Mouse (Mus musculus) limb, embryonic 14.5 days (tissue): ENCODE data around the gene Clmn. TPM values are rescaled to one million over a fixed set of nuclear protein-coding genes. Genes with fewer than 3 reads are reported as not detected.

Experiments used
- ATAC-seq: fragments of 200-750 bp; cut with Nextera tagmentation; 2 replicates; pipeline ENCODE4 v1.8.0; 2017; ENCODE audit warnings: low read depth, moderate number of reproducible peaks, moderate TSS enrichment; ENCODE audit not compliant: low FRiP score
- DNase-seq: peaks from one replicate; pipeline ENCODE4 v3.0.0-alpha.2; 2015; ENCODE audit warnings: low spot score
- H3K27ac ChIP-seq: fragments of 300-500 bp; sonication (generic); replicated peaks from 2 replicates; pipeline ENCODE4 v1.5.1; 2014; ENCODE audit warnings: low read depth, mild to moderate bottlenecking, low read length, moderate library complexity, mixed read lengths
- H3K27me3 ChIP-seq: fragments of 300-500 bp; sonication (generic); 2 replicates; pipeline ENCODE4 v1.6.1; 2014; ENCODE audit warnings: low read length, mixed read lengths; ENCODE audit not compliant: control insufficient read depth, insufficient read depth
- H3K36me3 ChIP-seq: fragments of 300-500 bp; sonication (generic); 2 replicates; pipeline ENCODE4 v1.6.1; 2014; ENCODE audit warnings: mild to moderate bottlenecking, low read length, moderate library complexity, mixed read lengths; ENCODE audit not compliant: control insufficient read depth, insufficient read depth
- H3K4me1 ChIP-seq: fragments of 300-500 bp; sonication (generic); 2 replicates; pipeline ENCODE4 v1.6.1; 2014; ENCODE audit warnings: antibody characterized with exemption, low read length, mixed read lengths; ENCODE audit not compliant: control insufficient read depth, insufficient read depth
- H3K4me2 ChIP-seq: fragments of 300-500 bp; sonication (generic); replicated peaks from 2 replicates; pipeline ENCODE4 v1.6.1; 2014; ENCODE audit warnings: low read depth, mild to moderate bottlenecking, low read length, moderate library complexity; ENCODE audit not compliant: severe bottlenecking
- H3K4me3 ChIP-seq: fragments of 300-500 bp; sonication (generic); replicated peaks from 2 replicates; pipeline ENCODE4 v1.5.1; 2014; ENCODE audit warnings: low read length
- H3K9ac ChIP-seq: fragments of 300-500 bp; sonication (generic); 2 replicates; pipeline ENCODE4 v1.6.1; 2014; ENCODE audit warnings: mild to moderate bottlenecking, low read depth, low read length, moderate library complexity; ENCODE audit not compliant: severe bottlenecking
- H3K9me3 ChIP-seq: fragments of 300-500 bp; sonication (generic); 2 replicates; pipeline ENCODE4 v1.6.1; 2016; ENCODE audit warnings: low read length; ENCODE audit not compliant: control insufficient read depth
- POLR2A ChIP-seq: fragments of 200-500 bp; IDR thresholded peaks from 2 replicates; pipeline ENCODE4 v1.8.0; 2012; ENCODE audit warnings: inconsistent platforms, mild to moderate bottlenecking, moderate library complexity, borderline replicate concordance; ENCODE audit not compliant: insufficient read depth, insufficient read length; ENCODE audit errors: extremely low read depth
- WGBS: fragments of 180-500 bp; shearing (Covaris S2); extraction: QIAGEN DNeasy Blood & Tissue Kit; methylation state at CpG from one replicate; pipeline ENCODE4 v1.1.7; 2014; 5-methylcytosine and 5-hydroxymethylcytosine counted together
- polyA plus RNA-seq, 2 experiments: library from polyadenylated mRNA; depleted of rRNA in 1 of 2; stranded (reverse) in 1 of 2; unstranded in 1 of 2; fragments of >200 nt; fragmentation: Nextera tagmentation in 1 of 2; extraction: Ambion mirVana in 1 of 2; gene quantifications; 2 replicates each; pipeline versions ENCODE4 v1.2.1 to v1.2.3; 2012 to 2014

Clmn gene
- polyA plus RNA-seq, 2 experiments = 2.9 to 8.1 TPM

- Histone ChIP-seq H3K36me3 (no peaks in the 10 kb centered on the region), H3K9ac (no peak overlapping the region), H3K27me3 (no peaks in the 10 kb centered on the region), H3K4me1 (peaks cover 7% of the 10 kb centered on the region; the same call in 1 of the 2 replicates), H3K9me3 (no peaks in the 10 kb centered on the region), H3K27ac (no peak overlapping the region), H3K4me2 (no peak overlapping the region), H3K4me3 (no peak overlapping the region)
- 64% methylated on average over 4 of the region's 4 CpGs for whole genome bisulfite sequencing
- no peak for DNase-seq
- ATAC-seq = no peak
- TF ChIP-seq POLR2A = no peak
Measured at GRCm38 (mm10) chr12:104838987-104839386, 25.9 kb downstream of the Clmn start.

GRCm38 (mm10) chr12:104838462-104838861, 26.4 kb downstream of the Clmn start:
- DNase-seq (no peak), ATAC-seq (no peak)
- no peak overlapping the region for H3K4me2 ChIP-seq
- H3K36me3 ChIP-seq = no peaks in the 10 kb centered on the region
- H3K27me3 ChIP-seq = no peaks in the 10 kb centered on the region
- H3K9me3 ChIP-seq = no peaks in the 10 kb centered on the region
- H3K4me3 ChIP-seq = no peak overlapping the region
- H3K27ac ChIP-seq = no peak overlapping the region
- no peak for TF ChIP-seq POLR2A
- peaks cover 7% of the 10 kb centered on the region; the same call in 1 of the 2 replicates for H3K4me1 ChIP-seq
- H3K9ac ChIP-seq = no peak overlapping the region

- H3K9ac ChIP-seq = no peak overlapping the region
- DNase-seq (no peak), ATAC-seq (no peak)
- no peak overlapping the region for H3K4me2 ChIP-seq
- 65% methylated on average over 13 of the region's 13 CpGs for WGBS
- no peak for TF ChIP-seq POLR2A
- H3K27ac ChIP-seq = no peak overlapping the region
- no peaks in the 10 kb centered on the region for H3K9me3 ChIP-seq
- no peaks in the 10 kb centered on the region for H3K27me3 ChIP-seq
- peaks cover 7% of the 10 kb centered on the region; the same call in 1 of the 2 replicates for H3K4me1 ChIP-seq
- H3K36me3 ChIP-seq = no peaks in the 10 kb centered on the region
- no peak overlapping the region for H3K4me3 ChIP-seq
Measured at GRCm38 (mm10) chr12:104837957-104838401, 26.9 kb downstream of the Clmn start.

GRCm38 (mm10) chr12:104837111-104837837, 27.6 kb downstream of the Clmn start:
- no peak overlapping the region for H3K27ac ChIP-seq
- DNase-seq = no peak
- 83% methylated on average over 2 of the region's 2 CpGs for WGBS

DNA sequence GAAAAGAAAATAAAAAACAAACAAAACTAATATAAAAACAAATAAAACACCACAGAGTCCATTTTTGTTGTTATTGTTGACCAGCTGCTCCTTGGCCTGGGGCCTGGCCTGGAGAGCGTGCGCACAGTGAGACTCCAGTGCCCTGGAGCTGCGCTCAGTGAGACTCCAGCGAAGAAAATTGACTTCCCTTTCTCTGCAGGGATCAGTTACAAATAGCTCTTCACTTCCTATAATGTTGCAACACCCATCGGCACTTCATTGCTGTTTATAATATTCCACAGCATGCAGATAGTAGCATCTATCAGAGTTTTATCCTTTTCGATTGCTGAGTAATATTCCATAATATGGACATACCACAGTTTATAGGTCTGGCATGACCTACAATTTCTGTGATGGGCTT, 28.6 kb downstream of the Clmn start:
- no peaks in the 10 kb centered on the region for H3K9me3 ChIP-seq
- no peaks in the 10 kb centered on the region for H3K36me3 ChIP-seq
- H3K27me3 ChIP-seq = no peaks in the 10 kb centered on the region
- no peak overlapping the region for H3K9ac ChIP-seq
- no peak overlapping the region for H3K4me3 ChIP-seq
- H3K27ac ChIP-seq = no peak overlapping the region
- no peak overlapping the region for H3K4me2 ChIP-seq
- DNase-seq = no peak
- 97% methylated on average over 6 of the region's 6 CpGs for WGBS
- no peak for ATAC-seq
- TF ChIP-seq POLR2A = no peak
- peaks cover 7% of the 10 kb centered on the region; the same call in 1 of the 2 replicates for H3K4me1 ChIP-seq

More at GRCm38 (mm10) chr12:104837111-104837837, 27.6 kb downstream of the Clmn start:
- H3K9ac ChIP-seq = no peak overlapping the region
- no peak for TF ChIP-seq POLR2A
- peaks cover 7% of the 10 kb centered on the region; the same call in 1 of the 2 replicates for H3K4me1 ChIP-seq
- no peaks in the 10 kb centered on the region for H3K9me3 ChIP-seq
- H3K4me2 ChIP-seq = no peak overlapping the region
- no peak overlapping the region for H3K4me3 ChIP-seq
- no peak for ATAC-seq
- no peaks in the 10 kb centered on the region for H3K36me3 ChIP-seq
- no peaks in the 10 kb centered on the region for H3K27me3 ChIP-seq
